Mouse (Mus musculus) spleen, adult 12 weeks (tissue): ENCODE measurements around the gene Cttn.

Experiments used
- DNase-seq: peaks from one replicate; pipeline ENCODE4 v3.0.0; 2022; ENCODE audit warnings: low spot score

Gene Cttn

DNA sequence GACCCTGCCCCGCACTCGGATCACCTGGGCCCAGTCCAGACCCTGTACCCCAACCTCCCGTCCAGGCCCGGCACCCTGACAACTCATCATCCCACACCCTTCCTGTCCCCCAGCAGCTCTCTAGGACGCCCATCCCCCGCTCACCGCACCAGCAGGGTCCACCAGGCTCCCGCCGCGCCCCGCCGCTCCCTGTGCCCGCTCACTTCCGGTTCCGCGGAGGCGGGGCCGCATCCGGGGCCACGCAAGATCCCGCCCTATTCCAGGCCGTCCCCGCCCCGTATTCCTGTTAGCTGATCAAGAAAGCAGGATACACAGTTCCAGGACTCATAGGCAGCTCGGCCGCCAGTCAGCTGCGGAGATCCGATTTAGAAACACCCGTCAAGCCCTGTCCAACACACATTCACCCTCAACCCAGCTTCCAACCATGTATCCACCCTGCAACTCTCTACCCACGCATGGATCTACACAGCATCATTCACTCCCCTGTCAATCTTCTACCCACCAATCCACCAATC lies at the start of gene Cttn:
Gene Cttn, minus strand, starts transcription at position 465 of the 515 bp plus-strand sequence.
- peak; percentile 62 for DNase-seq

DNA sequence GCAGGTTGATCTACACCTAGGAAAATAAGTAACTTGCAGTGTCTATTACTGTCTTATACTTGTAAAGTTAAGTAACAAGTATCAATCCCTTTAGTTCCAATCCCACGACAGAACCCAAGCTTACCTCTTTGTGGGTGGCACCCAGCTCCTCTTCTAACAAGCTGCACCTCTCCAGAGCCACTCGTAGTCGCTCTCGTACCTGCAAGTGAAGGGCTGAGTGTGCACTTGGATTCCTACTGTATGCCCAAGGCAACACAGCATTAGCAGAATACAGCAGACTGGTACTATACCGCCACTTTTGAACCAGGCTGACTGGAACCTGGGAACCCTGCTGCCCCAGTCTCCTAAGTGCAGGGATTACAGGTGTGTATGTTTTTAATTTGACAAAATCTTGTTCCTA lies 49.0 kb upstream of the Cttn start:
- DNase-seq, result no peak

DNA sequence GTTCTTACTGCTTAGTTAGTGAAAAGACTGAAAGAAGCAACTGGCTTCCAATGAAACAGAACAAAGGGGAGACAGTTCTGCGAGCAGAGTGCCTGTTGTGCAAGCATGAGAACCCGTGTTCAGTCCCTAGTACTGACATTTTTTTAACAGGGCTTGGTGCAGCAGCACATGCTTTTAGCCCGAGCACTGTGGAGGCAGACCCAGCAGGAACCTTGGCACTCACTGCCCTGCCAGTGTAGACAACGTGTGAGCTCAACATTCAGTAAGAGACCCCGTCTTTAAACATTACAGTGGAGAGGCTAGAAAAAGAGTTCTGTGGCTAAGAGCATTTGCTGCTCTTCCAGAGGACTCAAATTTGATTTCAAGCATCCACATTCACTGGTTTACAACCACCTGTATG lies 45.9 kb upstream of the Cttn start:
- DNase-seq, result no peak

DNA sequence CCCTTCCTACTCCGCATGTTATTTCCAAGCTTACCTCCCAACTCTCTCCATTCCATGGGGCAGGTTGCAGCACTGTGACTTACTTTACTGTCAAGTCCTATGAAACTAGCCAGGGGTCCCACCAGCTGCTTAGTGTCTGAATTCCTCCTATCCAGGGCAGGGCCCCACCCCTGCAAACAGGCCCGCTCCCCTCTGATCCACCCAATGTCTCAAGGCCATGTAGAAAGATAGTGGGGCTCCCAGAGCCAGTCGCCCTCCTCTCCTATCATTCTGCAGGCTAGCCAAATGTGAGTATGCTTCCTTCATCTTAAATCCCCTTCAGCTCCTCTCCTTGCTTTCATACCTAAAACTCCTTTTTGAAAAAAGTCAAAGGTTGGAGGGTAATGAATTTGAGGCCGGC lies 38.3 kb upstream of the Cttn start:
- no peak for DNase-seq

DNA sequence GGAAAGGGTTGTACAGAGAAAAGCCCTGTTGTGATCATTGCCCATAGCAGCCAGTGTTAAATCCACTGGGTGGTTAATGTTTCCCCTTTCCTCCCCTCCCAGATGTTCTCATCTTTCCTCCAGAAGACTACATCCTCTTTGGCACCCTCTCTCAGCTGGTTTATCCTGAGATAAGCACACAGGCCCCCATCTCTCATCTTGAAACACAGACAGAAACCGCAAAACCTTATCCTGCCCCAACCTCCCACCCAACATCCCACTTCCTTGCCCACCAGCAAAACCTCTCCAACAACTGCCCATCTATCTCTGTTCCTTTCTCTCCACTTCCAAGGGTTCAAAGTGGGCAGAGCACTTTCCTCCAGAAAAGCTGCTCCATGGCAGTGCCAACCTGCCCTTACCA lies 36.0 kb upstream of the Cttn start:
- DNase-seq, result no peak

DNA sequence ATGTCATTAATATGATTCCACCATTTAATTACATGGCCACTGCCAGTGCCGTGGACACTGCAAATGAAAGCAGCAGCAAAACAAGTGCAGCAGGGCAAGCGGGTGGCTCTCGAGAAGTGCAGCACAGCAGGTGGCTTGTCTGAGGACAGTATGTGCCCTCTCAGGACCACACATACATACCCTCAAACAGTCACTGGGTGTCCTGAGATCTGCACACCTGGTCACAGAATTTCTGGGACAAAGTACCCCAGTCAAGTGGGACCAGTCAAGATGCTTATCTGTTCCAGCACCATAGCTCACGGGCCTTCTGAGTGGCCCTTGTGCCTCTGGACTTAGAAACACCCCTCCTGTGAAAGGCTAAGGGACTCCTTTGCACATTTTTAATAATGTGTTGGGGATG lies 33.1 kb upstream of the Cttn start:
- no peak for DNase-seq

DNA sequence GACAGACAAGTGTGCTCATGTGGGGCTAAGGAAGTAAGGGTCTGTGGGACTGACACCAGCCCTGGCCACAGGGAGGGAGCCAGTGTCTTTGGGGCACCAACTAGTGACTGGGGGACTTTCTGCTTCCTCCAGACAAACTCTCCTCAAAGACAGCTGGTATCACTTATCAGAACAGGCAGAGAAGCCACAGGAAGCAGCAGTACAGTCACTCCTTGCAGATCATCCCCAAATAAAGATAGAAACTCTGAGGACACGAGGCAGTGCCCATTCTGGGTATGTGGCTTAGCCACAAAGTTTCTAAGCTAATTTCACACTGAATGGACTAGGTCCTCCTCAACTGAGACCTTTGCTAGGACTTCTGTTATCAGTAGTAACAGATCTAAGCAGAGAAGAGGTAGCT lies 22.1 kb upstream of the Cttn start:
- DNase-seq, result no peak

DNA sequence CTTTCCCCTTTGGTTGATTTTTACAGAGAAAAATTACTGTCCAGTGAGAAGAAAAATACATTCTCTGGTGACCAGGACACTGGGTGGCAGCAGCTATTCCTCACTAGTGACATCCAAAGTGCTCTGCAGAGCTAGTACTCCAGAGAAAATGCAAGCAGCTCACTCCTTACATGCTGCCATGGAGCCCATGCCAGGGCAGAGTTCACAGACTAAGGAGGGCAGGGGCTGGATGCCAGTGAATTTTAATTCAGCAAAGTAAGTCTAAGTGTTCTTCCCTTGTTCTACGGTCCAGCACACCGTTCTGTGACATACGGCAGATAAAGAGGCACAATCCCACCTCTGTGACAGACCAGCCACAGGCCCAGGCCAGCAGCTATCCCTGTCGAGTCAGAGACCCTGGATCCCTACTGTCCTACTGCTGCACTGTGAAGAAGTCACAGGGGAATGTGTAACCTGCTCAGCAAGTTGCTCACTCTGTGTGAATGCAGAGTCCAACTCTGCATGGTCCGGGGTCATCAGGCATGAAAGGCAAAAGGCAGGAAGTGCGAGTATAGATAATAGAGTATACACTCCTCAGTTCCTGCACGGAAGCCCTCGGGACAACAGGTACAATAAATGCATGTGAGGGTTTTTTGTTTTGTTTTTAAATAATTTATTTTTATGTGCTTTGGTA lies 19.5 kb upstream of the Cttn start:
- DNase-seq, result no peak

DNA sequence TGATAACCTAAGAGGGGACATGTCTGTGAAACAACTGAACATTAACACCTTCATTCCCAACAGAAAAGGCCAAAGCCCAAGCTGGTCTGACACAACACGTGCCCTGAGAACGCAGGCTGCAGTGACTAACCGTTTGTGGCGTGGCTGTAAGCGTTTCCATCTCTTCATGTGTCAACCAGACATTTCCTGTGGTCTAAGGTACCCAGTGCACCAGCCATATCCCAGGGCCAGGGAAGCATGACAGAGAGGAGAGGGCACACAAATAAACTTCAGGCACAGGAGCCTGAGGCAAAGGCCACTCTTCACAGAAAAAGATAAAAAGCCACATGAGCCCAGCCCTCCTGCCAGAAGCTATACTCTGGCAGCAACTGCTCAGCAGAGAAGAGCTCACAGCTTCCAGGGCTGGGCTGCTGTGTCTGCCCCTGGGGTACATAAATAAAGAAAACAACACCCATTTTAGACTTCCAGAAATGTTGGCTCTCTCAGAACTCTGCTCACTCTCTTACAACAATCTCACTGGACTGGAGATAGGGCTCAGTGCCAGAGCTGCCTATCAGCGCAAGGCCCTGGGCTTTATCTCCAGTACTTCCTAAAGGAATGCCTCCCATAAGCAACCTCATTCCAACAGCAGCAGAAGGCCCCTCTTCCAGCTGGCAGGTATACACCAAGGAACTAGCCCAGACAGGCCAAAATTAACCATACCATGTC lies 18.4 kb upstream of the Cttn start:
- DNase-seq, result no peak

DNA sequence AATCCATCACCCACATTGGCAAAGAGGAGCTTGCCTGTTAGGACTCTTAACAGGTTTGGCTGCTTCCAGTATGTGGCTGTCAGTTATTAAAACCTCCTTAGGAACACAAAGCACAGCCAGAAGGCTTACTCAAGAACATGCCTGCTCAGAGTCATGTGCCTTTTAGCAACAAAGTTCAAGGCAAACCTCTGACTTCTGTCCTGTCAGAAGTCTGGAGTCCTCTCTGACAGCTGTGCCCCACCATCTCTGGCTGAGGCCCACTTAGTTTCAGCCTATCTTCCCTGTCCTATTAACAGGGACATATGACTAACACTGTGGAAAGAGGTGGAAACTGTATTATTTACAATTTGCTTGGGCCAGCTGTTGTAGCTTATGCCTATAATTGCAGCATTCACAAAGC lies 9.5 kb upstream of the Cttn start:
- DNase-seq, result no peak

DNA sequence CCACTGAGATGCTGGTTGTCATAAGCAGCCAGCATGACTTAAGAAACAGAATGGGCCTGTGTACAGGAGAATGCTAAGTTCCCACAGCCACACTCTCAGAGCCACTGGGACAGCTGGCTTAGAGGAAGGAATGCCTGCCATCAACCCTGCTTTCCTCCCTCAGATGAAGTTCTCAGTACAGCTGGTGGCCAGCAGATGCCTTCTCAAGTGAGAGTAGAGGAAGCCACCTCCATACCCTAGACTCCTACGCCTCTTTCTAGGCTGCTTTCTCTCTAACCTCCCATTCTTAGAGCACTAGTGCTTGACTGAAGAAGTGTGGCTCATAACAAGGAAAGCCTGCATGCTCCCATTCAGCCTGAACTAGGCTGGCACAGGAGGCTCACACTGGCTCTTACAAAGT lies 8.8 kb upstream of the Cttn start:
- DNase-seq, result no peak

DNA sequence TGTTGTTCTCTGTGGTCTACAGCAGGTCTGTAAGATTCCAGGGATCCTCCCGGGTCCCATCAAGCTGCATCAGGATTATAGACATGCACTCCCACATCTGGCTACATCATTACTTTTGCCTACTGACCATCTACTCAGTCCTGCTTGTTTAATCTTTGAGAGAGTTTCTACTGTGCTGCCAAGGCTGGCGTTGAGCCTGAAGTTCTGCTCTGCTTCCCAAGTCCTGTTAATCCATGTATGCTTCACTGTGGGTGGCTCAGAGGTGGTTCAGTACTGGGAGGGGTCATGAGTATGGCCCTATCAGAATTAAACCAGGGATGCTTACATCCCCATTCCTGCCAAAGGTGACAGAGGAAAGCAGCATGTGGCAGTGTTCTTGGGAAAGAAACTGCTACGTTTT lies 4.9 kb upstream of the Cttn start:
- no peak for DNase-seq

DNA sequence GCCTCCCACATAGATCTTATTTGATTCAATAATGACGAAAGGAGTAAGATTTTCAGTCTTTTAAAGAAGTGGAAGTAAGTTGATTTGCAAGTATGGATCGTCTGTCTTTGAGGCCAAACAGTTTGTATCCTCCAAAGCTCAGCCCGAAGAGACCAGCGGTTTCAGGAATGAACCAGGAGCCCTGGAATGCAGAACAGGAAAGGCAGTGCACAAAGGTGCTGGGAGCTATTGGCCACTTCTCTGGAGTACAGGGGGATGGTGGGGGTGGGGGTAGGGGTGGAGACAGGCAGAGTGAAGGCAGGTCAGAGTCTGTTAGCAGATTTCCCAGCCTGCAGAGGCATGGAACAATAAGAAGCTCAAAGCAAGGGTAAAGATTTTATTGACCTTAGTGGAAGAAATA lies 2.7 kb upstream of the Cttn start:
- no peak for DNase-seq

DNA sequence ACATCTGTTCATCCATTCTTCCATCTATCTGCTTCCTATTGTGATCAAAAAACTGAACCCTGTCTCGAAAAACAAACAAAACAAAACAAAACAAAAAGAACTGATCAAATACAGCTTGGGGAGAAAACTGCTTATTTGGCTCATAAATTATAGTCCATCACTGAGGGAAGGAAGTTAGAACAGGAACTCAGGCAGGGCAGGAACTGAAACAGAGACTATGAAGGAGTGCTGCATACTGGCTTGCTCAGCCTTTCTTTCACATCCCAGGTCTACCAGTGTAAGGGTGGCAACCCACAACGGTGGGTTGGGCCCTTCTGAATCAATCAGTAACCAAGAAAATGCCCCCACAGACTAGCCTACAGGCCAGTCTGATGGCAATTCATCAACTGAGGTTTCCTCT lies 294 bp upstream of the Cttn start:
- no peak for DNase-seq

DNA sequence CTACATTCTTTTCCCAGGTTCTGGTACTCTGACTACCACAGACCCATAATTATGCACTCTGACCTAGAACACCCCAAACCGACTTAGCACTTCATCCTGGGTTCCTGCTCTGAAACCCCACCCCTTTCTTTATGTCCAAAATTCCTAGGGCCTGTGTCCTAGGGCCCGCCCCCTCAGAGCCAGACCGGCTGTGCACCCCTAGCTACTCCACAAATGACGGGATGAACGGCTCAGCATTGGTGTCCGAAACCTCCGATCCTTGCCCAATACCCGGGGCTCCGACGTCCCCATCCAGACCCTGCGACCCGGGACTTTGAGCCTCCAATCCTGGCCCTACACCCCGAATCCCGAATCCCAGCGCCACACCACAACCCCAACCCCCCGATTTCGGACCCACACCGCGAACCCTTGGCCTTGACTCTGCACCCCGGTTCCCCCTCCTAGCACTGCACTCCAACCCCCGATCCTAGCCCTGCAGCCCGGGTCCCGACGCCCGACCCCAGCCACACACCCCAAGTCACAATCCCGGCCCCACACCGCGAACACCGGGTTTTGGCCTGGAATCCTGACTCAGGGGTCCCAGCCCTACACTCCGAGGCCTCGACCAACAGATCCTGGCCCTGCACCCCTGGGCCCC lies 783 bp downstream of the Cttn start:
- no peak for DNase-seq

DNA sequence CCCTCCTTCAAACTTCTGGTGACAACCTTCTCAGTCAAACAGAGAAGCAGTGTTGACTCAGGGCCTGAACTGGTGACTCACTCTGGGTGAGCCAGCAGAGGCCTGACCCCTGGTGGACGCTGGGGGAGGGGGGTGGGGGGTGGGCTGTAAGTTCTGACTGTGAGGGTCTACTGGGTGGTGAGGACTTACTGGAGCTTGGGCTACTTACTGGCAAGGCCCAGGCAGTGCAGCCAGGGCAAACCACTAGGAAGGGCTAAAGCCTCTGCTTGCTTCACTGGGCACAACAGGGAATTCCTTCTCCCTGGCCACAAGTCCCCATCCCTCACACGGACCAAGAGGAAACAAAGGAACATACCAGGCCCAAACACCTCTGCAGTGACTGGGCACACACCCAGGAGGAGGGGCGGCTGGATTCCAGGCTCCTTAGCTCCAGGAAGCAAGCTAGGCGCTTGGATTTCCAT lies 1.6 kb downstream of the Cttn start:
- DNase-seq, result no peak

DNA sequence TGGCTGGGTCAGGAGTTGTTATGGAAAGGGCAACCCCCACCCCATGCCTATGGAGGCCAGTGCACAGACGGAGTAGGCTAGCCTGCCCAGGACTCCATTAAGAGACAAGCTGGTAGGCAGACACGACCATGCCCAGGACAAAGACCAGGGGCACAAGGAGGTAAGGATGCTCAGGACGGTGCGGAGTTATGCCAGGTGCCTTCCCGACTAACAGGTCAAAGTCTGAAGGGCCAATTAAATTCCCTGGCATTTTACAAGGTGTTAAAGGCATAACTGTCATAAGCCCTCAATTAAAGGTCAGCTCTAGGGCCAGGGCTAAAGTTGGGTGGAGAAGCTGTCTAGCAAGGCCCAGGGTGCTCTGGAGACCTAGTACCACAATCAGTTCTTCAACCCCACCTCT lies 2.1 kb downstream of the Cttn start:
- no peak for DNase-seq

DNA sequence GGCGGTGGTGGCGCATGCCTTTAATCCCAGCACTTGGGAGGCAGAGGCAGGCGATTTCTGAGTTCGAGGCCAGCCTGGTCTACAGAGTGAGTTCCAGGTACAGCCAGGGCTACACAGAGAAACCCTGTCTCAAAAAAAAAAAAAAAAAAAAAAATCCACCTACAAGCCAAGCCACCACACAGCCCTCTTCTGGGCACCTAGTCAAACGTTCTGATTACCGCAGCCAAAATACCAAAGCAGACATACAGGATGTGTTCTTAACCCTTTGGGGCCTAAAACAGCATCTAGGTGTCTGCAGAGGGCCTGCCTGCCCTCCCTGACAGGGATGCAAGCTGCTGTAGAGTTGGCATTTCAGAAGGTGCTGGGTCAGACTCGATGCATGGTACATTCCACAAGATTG lies 8.2 kb downstream of the Cttn start:
- no peak for DNase-seq

DNA sequence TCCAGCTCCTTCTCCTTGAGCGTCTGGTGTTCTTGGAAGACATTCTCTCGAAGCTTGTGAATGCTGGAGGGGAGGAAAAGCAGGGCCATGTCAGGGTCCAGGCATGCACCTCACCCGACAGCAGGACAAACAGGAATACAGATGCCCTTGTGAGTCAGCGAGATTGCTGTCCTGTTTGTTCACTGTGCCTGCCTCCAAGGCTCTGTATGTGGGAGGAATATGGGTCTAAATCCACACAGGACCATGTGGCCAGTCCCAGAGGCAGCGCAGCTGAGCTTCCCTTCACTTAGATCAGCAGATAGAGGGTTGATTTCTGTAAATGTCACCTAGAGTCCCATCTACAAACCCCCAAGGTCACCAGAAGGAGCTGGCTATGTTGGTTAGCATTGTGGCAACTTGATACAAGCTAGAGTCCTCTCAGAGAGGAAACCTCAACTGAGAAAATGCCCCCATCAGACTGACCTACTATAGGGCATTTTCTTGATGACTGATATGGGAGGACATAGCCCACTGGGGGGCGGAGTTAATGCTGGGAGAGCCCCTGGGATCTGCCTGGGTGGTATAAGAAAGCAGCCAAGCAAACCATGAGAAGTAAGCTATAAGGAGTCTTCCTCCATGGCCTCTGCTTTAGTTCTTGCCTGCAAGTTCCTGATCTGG lies 9.4 kb downstream of the Cttn start:
- DNase-seq, result no peak

DNA sequence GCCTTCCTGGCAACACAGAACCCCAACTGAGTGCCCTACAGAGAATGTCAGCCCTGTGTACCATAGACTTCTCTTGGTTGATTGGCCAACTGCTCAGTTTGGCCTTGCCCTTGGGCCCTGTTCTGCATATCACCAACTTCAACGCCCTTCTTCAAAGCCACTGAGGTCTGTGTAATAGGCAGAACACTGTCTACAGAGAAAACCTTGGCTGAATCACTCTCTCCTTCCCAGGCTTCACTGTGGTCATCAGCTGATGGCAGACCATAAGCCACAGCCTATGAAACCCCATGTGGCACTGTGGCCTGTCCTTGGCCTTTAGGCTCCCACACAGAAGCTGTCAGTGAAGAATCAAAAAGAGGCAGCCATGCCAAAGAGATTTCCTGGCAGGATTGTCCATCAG lies 11.9 kb downstream of the Cttn start:
- no peak for DNase-seq

DNA sequence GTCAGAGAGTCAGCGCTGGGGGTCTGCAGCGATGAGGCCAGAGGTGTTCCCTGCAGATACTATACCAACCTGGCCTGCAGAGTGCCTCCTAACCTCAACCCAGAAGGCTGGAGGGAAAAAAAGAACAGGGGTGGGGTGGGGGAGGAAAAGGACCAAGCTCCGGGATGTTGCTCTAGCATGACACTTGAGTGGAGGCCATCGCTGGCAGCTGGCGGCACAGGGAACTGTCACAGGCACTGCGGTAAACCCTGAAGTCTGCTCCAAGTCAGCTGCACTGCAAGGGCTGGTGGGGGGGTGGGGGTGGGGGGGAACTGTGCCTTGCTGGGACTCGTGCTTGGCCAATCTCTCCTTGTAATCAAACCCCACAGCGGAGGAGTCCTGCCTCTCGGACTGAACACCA lies 20.1 kb downstream of the Cttn start:
- DNase-seq, result no peak

DNA sequence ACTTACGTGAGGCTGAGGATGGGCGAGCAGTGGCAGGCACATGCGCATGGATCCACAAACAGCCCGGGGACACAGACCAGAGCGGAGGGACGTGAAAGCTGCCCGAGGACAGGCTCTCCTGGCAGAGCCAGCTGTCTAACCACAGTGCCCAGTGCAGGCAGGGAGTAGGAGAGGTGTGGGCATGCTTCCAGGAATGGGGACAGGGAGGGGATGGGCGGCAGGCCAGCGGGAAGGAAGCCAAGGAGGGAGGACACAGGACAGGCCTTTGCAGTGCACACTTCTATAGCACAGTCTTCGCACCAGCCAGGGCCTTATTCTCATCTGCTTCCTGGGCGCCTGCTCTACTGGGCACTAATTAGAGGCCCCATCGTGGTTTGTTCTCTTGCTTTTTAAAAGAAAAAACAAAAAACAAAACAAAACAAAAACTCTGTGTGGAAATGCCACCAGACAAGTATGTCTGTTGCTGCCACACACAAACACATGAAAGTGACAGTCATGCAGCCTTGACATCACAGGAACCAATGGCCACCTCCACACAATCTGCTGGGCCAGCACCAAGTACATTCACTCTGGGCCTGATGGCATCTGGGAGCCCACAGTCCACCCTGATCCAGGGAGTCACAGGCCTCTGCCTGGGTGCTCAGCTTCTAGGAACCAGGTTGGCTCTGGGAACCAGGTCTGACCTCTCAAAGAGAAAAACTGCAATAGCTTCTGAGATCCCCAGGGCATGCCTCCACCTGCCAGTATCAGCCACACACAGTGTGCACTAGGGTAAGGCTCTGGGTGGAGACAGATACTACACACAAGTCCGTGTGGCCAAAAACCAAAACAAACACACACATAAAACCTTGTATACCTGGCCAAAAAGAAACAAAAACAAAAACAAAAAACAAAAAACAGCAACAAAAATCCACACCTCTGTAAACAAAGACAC lies 20.9 kb downstream of the Cttn start:
- no peak for DNase-seq
